Mouse (Mus musculus) midbrain, embryonic 11.5 days (tissue): ENCODE measurements around the gene Hmmr. TPM values are rescaled to one million over a fixed set of nuclear protein-coding genes. Genes with fewer than 3 reads are reported as not detected.

Experiments used
- ATAC-seq: fragments of 200-750 bp; cut with Nextera tagmentation; 2 replicates; pipeline ENCODE4 v1.8.0; 2017; ENCODE audit warnings: moderate TSS enrichment, moderate library complexity; ENCODE audit not compliant: low FRiP score
- DNase-seq: peaks from one replicate; pipeline ENCODE4 v3.0.0; 2015; ENCODE audit warnings: low spot score; ENCODE audit errors: missing footprints
- H3K27ac ChIP-seq: fragments of 300-500 bp; sonication (generic); 2 replicates; pipeline ENCODE4 v1.5.1; 2014; ENCODE audit warnings: low read depth, low read length
- H3K27me3 ChIP-seq: fragments of 300-500 bp; sonication (generic); 2 replicates; pipeline ENCODE4 v1.6.1; 2014; ENCODE audit warnings: mild to moderate bottlenecking, low read length, moderate library complexity, mixed read lengths; ENCODE audit not compliant: control insufficient read depth, insufficient read depth
- H3K36me3 ChIP-seq: fragments of 300-500 bp; sonication (generic); 2 replicates; pipeline ENCODE4 v1.6.1; 2014; ENCODE audit warnings: mild to moderate bottlenecking, low read length, moderate library complexity, mixed read lengths; ENCODE audit not compliant: control insufficient read depth, insufficient read depth
- H3K4me1 ChIP-seq: fragments of 300-500 bp; sonication (generic); 2 replicates; pipeline ENCODE4 v1.6.1; 2014; ENCODE audit warnings: low read length; ENCODE audit not compliant: control insufficient read depth, insufficient read depth
- H3K4me2 ChIP-seq: fragments of 300-500 bp; sonication (generic); 2 replicates; pipeline ENCODE4 v1.6.1; 2014; ENCODE audit warnings: mild to moderate bottlenecking, moderate library complexity
- H3K4me3 ChIP-seq: fragments of 300-500 bp; sonication (generic); 2 replicates; pipeline ENCODE4 v1.5.1; 2014; ENCODE audit warnings: low read depth, low read length
- H3K9ac ChIP-seq: fragments of 300-500 bp; sonication (generic); 2 replicates; pipeline ENCODE4 v1.6.1; 2014; ENCODE audit warnings: low read length
- H3K9me3 ChIP-seq: fragments of 300-500 bp; sonication (generic); 2 replicates; pipeline ENCODE4 v1.6.1; 2016; ENCODE audit warnings: low read length; ENCODE audit not compliant: control insufficient read depth
- WGBS: fragments of 180-500 bp; shearing (Covaris S2); extraction: QIAGEN DNeasy Blood & Tissue Kit; methylation state at CpG from one replicate; pipeline ENCODE4 v1.1.7; 2014; 5-methylcytosine and 5-hydroxymethylcytosine counted together
- polyA plus RNA-seq: library from polyadenylated mRNA; unstranded; fragments of >200 nt; fragmentation: Nextera tagmentation; extraction: Ambion mirVana; gene quantifications from 2 replicates; pipeline ENCODE4 v1.2.1, GENCODE M21; 2014

Gene Hmmr
- polyA plus RNA-seq: 66.1 and 67.2 TPM in 2 replicates

DNA sequence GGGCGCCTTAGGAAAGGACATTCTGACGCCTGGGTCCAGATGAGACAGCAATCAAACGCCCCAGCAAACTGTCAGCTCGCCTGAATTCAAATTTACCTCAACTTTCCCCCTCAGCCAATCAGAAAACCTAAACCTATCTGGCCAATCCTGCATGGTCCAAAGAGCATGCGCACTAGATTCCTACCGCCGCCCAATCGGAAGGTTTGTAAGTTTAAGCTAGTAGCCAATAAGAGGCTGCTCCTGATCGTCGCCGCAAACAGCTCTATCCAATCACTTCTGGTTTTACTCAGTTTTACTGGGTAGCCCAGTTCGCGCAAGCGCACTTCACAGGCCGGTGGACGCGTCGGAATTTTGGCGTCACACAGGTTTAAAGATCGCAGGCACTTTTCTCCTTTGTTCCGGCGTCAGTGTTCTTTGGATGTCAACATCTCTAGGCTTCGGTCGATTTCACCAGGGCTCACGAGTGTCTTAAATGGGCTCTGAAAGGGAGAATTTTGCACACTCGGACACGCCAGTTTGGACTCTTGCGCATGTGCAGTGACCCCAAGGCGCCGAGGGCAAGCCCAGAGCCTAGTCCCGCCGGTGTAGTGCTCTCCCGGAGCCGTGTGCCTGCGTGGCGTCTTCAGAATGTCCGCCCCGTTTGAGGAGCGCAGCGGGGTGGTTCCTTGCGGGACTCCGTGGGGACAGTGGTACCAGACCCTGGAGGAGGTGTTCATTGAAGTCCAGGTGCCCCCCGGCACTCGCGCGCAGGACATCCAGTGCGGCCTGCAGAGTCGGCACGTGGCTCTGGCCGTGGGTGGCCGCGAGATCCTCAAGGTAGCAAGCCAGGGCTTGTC is at the start of gene Hmmr, which contains the start of gene Nudcd2:
Hmmr (minus strand) TSS at position 84 of the 836 bp plus-strand sequence.
Nudcd2 (plus strand) TSS at position 329 of the 836 bp plus-strand sequence.
- peaks cover 8% of the 10 kb centered on the region; the same call in 1 of the 2 replicates for H3K36me3 ChIP-seq
- no peaks in the 10 kb centered on the region for H3K9me3 ChIP-seq
- H3K4me1 ChIP-seq: peaks cover 22% of the 10 kb centered on the region
- peak; percentile 99 for ATAC-seq
- peak within 1 kb of the TSS; percentile 72 for H3K4me2 ChIP-seq
- peak; percentile 99 for DNase-seq
- WGBS: under 1% methylated on average over 52 of the region's 52 CpGs
- peak within 1 kb of the TSS; percentile 86 for H3K4me3 ChIP-seq
- peak within 1 kb of the TSS; percentile 97 for H3K9ac ChIP-seq
- H3K27me3 ChIP-seq: no peaks in the 10 kb centered on the region
- H3K27ac ChIP-seq: peak within 1 kb of the TSS; percentile 76

GRCm38 (mm10) chr11:40781857-40782256 is 48.6 kb upstream of the Hmmr start:
- H3K9ac ChIP-seq: no peak overlapping the region
- no peaks in the 10 kb centered on the region for H3K4me1 ChIP-seq
- no peak overlapping the region for H3K27ac ChIP-seq
- no peaks in the 10 kb centered on the region for H3K9me3 ChIP-seq
- H3K36me3 ChIP-seq: no peaks in the 10 kb centered on the region
- ATAC-seq (no peak), DNase-seq (no peak)
- 69% methylated on average over 2 of the region's 2 CpGs for WGBS
- no peak overlapping the region for H3K4me2 ChIP-seq
- no peaks in the 10 kb centered on the region for H3K27me3 ChIP-seq
- no peak overlapping the region for H3K4me3 ChIP-seq

DNA sequence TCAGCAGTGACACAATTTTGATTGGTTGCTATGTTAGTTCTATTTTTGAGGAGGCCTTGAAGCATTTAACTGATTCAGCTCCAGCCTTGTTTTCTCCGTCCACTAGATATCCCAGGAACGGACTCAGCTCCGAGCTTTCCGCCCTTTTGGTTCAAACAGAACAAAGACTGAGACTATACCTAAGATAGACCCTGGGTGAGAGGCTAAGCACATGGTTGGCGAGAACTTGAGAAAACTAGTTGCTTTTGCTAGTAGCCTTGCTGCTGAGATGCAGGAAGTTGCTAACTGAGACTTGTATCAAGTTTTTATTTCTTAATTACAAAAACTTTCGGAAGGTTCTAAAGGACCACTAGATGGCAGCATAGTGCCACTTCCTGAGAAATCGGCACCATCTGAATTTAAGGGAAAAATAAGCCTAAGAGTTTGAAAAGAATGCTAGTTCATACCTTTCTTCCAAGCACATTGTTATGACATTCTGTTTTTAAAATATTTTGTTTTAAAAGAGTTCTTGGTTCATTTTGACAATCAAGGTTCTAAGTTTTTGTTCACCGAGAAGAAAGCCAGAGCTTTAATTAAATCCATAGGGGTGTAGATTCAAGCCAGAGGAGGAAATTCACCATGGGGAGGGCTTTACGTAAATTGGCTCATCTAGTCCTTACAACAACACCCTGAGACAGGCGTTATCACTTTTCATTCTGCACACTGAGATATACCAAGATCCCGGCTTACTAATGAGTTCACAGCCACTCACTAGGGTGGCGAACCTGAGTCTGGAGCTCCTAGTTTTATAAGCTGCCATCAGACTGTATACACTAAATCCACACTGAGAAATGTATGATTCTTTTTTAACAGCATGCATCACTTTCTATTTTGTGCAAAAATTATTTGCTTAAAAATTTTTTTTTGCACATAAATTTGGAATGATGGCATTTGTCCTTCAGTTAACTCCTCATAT is 42.4 kb upstream of the Hmmr start:
- WGBS: 58% methylated on average over 12 of the region's 12 CpGs
- Histone ChIP-seq H3K27me3 (no peaks in the 10 kb centered on the region), H3K9ac (no peak overlapping the region), H3K27ac (no peak overlapping the region), H3K4me2 (no peak overlapping the region), H3K4me3 (no peak overlapping the region), H3K4me1 (no peaks in the 10 kb centered on the region), H3K9me3 (no peaks in the 10 kb centered on the region), H3K36me3 (no peaks in the 10 kb centered on the region)
- 0 out of 2 replicates have a peak, but pooled peaks have one; percentile 24 for ATAC-seq
- peak; percentile 89 for DNase-seq

GRCm38 (mm10) chr11:40764690-40765089 is 31.5 kb upstream of the Hmmr start:
- H3K36me3 ChIP-seq: no peaks in the 10 kb centered on the region
- WGBS: 80% methylated on average over 4 of the region's 4 CpGs
- no peak overlapping the region for H3K27ac ChIP-seq
- no peaks in the 10 kb centered on the region for H3K9me3 ChIP-seq
- no peak overlapping the region for H3K4me3 ChIP-seq
- H3K27me3 ChIP-seq: no peaks in the 10 kb centered on the region
- DNase-seq: no peak
- H3K4me2 ChIP-seq: no peak overlapping the region
- no peak overlapping the region for H3K9ac ChIP-seq
- ATAC-seq: no peak
- H3K4me1 ChIP-seq: no peaks in the 10 kb centered on the region

- no peak overlapping the region for H3K4me2 ChIP-seq
- H3K27ac ChIP-seq: no peak overlapping the region
- no peaks in the 10 kb centered on the region for H3K27me3 ChIP-seq
- H3K9ac ChIP-seq: no peak overlapping the region
- H3K36me3 ChIP-seq: no peaks in the 10 kb centered on the region
- H3K9me3 ChIP-seq: no peaks in the 10 kb centered on the region
- DNase-seq: no peak
- H3K4me3 ChIP-seq: no peak overlapping the region
- 31% methylated on average over 2 of the region's 2 CpGs for WGBS
- no peak for ATAC-seq
- H3K4me1 ChIP-seq: no peaks in the 10 kb centered on the region
These were observed 30.2 kb upstream of the Hmmr start for GRCm38 (mm10) chr11:40763395-40763794.

- no peak overlapping the region for H3K27ac ChIP-seq
- H3K4me2 ChIP-seq: no peak overlapping the region
- H3K9ac ChIP-seq: no peak overlapping the region
- no peak overlapping the region for H3K4me3 ChIP-seq
- no peaks in the 10 kb centered on the region for H3K4me1 ChIP-seq
- no peaks in the 10 kb centered on the region for H3K36me3 ChIP-seq
- WGBS: 83% methylated on average over 8 of the region's 8 CpGs
- no peaks in the 10 kb centered on the region for H3K9me3 ChIP-seq
- H3K27me3 ChIP-seq: no peaks in the 10 kb centered on the region
- ATAC-seq: no peak
- DNase-seq: no peak
These were observed 26.7 kb upstream of the Hmmr start for GRCm38 (mm10) chr11:40759896-40760295.

GRCm38 (mm10) chr11:40755968-40756367 is 22.7 kb upstream of the Hmmr start:
- 93% methylated on average over 8 of the region's 8 CpGs for WGBS

DNA sequence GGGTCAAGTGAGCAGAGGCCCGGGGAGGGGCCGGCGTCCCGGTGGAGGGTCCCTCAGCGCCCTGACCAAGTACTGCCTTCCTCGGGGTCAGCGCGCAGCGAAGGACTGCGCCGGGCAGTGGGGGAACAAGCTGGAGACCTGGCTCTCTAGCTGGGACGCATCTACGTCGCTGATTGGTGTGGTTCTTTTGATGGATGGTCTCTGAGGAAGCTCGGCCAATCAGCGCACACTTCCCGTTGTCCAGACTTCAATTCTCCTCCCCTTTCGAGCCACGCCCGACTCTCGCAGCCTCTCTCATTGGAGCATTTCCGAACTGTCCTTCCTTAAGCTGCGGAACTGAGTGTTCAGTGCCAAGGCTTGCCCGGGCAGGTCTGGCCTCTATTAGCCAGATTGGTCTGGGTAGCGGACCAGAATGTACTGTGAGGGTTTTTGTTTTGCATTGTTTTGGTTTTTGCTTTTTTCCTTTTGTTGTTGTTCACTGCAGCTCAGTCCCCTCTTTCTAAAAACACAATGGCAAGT is 21.9 kb upstream of the Hmmr start, which contains the start of gene Ccng1:
Ccng1 (minus strand) TSS at position 203 of the 519 bp plus-strand sequence.
- H3K4me1 ChIP-seq: peaks cover 6% of the 10 kb centered on the region
- no peaks in the 10 kb centered on the region for H3K27me3 ChIP-seq
- H3K9ac ChIP-seq: peak within 1 kb of the TSS; percentile 86
- no peaks in the 10 kb centered on the region for H3K36me3 ChIP-seq
- no peaks in the 10 kb centered on the region for H3K9me3 ChIP-seq
- no peak within 1 kb of the TSS; the same call in 1 of the 2 replicates for H3K27ac ChIP-seq
- peak within 1 kb of the TSS; percentile 87 for H3K4me2 ChIP-seq
- ATAC-seq (peak; percentile 100), DNase-seq (peak; percentile 95)
- WGBS: under 1% methylated on average over 25 of the region's 25 CpGs
- peak within 1 kb of the TSS; percentile 77 for H3K4me3 ChIP-seq

More at GRCm38 (mm10) chr11:40755968-40756367, 22.7 kb upstream of the Hmmr start:
- ATAC-seq (no peak), DNase-seq (no peak)
- H3K36me3 ChIP-seq: no peaks in the 10 kb centered on the region
- peaks cover 6% of the 10 kb centered on the region for H3K4me1 ChIP-seq
- no peak overlapping the region for H3K27ac ChIP-seq
- no peak overlapping the region for H3K9ac ChIP-seq
- H3K27me3 ChIP-seq: no peaks in the 10 kb centered on the region
- H3K4me2 ChIP-seq: no peak overlapping the region
- H3K4me3 ChIP-seq: no peak overlapping the region
- H3K9me3 ChIP-seq: no peaks in the 10 kb centered on the region
